Mouse (Mus musculus) forebrain, embryonic 10.5 days (tissue): ENCODE data around the gene Bub3. TPM values are rescaled to one million over a fixed set of nuclear protein-coding genes. Genes with fewer than 3 reads are reported as not detected.
A peak's percentile ranks its signal among the peaks of the same experiment; 100 is the strongest.

Source experiments
- DNase-seq: peaks from one replicate; pipeline ENCODE4 v3.0.0-alpha.2; 2017; ENCODE audit warnings: low spot score; ENCODE audit errors: extremely low spot score
- H3K27ac ChIP-seq: fragments of 300-500 bp; sonication (generic); 2 replicates; pipeline ENCODE4 v1.5.1; 2016; ENCODE audit warnings: mild to moderate bottlenecking
- H3K27me3 ChIP-seq: fragments of 300-500 bp; sonication (generic); 2 replicates; pipeline ENCODE4 v1.6.1; 2016; ENCODE audit warnings: mild to moderate bottlenecking; ENCODE audit not compliant: poor library complexity, severe bottlenecking
- H3K36me3 ChIP-seq: fragments of 300-500 bp; sonication (generic); replicated peaks from 2 replicates; pipeline ENCODE4 v1.6.1; 2016; ENCODE audit warnings: mild to moderate bottlenecking, moderate library complexity
- H3K4me1 ChIP-seq: fragments of 300-500 bp; sonication (generic); 2 replicates; pipeline ENCODE4 v1.6.1; 2016
- H3K4me3 ChIP-seq: fragments of 300-500 bp; sonication (generic); 2 replicates; pipeline ENCODE4 v1.5.1; 2016; ENCODE audit warnings: mild to moderate bottlenecking, moderate library complexity
- H3K9me3 ChIP-seq: fragments of 300-500 bp; sonication (generic); 2 replicates; pipeline ENCODE4 v1.6.1; 2016; ENCODE audit warnings: mild to moderate bottlenecking, moderate library complexity
- WGBS: fragments of 180-500 bp; shearing (Covaris S2); methylation state at CpG from one replicate; pipeline ENCODE4 v1.1.7; 2016; 5-methylcytosine and 5-hydroxymethylcytosine counted together
- polyA plus RNA-seq: library from polyadenylated mRNA; unstranded; fragments of >200 nt; fragmentation: Nextera tagmentation; extraction: Ambion mirVana; gene quantifications from 2 replicates; pipeline ENCODE4 v1.2.1, GENCODE M21; 2016

The Bub3 gene
- 314 and 328 TPM in 2 replicates for polyA plus RNA-seq

GRCm38 (mm10) chr7:131559986-131560696, at the start of gene Bub3:
Gene Bub3, plus strand, starts transcription at chr7:131560222.
- Histone ChIP-seq H3K27ac (peak within 1 kb of the TSS; percentile 99), H3K27me3 (peaks cover 46% of the 10 kb centered on the region), H3K36me3 (peaks cover 34% of the 10 kb centered on the region), H3K9me3 (no peaks in the 10 kb centered on the region), H3K4me3 (peak within 1 kb of the TSS; percentile 87), H3K4me1 (peaks cover 45% of the 10 kb centered on the region)
- DNase-seq, result peak; percentile 93
- 0% methylated on average over 45 of the region's 51 CpGs for WGBS

DNA sequence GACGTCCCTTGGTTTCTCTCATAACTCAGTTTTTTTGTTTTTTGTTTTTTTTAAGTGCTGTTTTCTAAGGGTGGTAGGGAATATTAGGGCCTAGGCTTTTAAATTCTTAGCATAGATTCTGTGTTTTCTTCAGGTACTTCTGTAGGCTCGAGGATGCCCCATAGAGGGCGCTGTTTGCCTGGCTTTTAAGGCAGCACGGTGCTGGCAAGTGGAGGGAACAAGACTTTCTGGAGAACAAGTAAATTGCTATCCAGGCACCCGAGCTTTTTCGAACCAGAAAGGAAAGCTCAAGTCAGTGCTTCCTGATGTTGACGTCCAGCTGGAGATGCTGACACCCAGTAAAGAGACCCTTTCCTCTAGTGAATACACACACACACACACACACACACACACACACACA, 20.0 kb upstream of the Bub3 start:
- DNase-seq, result peak; percentile 87
- Histone ChIP-seq H3K27me3 (peaks cover 99% of the 10 kb centered on the region), H3K27ac (no peak overlapping the region), H3K36me3 (no peaks in the 10 kb centered on the region), H3K9me3 (no peaks in the 10 kb centered on the region), H3K4me3 (no peak overlapping the region), H3K4me1 (peaks cover 36% of the 10 kb centered on the region)
- 0% methylated on average over 7 of the region's 7 CpGs for WGBS

- H3K27ac ChIP-seq, result no peak overlapping the region
- peak; percentile 37 for DNase-seq
These were observed 18.6 kb upstream of the Bub3 start for GRCm38 (mm10) chr7:131541184-131542114.

GRCm38 (mm10) chr7:131542115-131542871, 17.7 kb upstream of the Bub3 start, which contains the start of gene Hmx3:
Gene Hmx3, plus strand, starts transcription at chr7:131542867.
- H3K4me1 ChIP-seq, result peaks cover 36% of the 10 kb centered on the region
- WGBS, result under 1% methylated on average over 65 of the region's 65 CpGs
- peak within 1 kb of the TSS; percentile 56 for H3K4me3 ChIP-seq
- peak; percentile 77 for DNase-seq
- peak within 1 kb of the TSS; percentile 60; the same call in 1 of the 2 replicates for H3K27ac ChIP-seq
- no peaks in the 10 kb centered on the region for H3K9me3 ChIP-seq
- H3K27me3 ChIP-seq, result peaks cover 100% of the 10 kb centered on the region
- H3K36me3 ChIP-seq, result no peaks in the 10 kb centered on the region

More at GRCm38 (mm10) chr7:131541184-131542114, 18.6 kb upstream of the Bub3 start:
- Histone ChIP-seq H3K9me3 (no peaks in the 10 kb centered on the region), H3K36me3 (no peaks in the 10 kb centered on the region), H3K4me3 (peak overlapping the region; percentile 56), H3K27me3 (peaks cover 100% of the 10 kb centered on the region), H3K4me1 (peaks cover 36% of the 10 kb centered on the region)
- WGBS, result under 1% methylated on average over 41 of the region's 41 CpGs

DNA sequence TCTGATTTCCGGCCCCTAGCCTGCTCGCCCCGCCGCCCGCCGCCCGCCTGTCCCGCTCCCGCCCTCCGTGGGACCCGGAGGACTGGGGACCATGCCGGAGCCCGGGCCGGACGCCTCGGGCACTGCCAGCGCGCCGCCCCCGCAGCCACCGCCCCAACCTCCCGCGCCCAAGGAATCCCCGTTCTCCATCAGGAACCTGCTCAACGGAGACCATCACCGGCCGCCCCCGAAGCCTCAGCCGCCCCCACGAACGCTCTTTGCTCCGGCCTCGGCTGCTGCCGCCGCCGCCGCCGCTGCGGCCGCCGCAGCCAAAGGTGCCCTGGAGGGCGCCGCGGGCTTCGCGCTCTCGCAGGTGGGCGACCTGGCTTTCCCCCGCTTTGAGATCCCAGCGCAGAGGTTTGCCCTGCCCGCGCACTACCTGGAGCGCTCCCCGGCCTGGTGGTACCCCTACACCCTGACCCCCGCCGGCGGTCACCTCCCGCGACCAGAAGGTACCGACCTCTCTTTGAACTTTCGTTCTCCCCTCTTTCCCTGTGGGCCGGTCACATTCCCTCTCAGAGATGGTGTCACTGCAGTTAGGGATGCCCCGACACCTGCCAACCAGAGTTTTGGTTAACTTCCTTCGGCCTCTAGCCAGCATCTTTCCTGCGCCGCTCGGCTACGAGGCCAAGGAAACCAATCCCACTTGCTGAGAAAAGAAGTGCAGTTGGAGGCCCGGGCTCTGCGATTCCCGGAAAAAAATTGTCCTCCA, 17.0 kb upstream of the Bub3 start:
- DNase-seq, result peak; percentile 60
- Histone ChIP-seq H3K4me3 (peak overlapping the region; percentile 56), H3K4me1 (peaks cover 36% of the 10 kb centered on the region), H3K36me3 (no peaks in the 10 kb centered on the region), H3K27ac (peak overlapping the region; percentile 60; the same call in 1 of the 2 replicates), H3K9me3 (no peaks in the 10 kb centered on the region), H3K27me3 (peaks cover 100% of the 10 kb centered on the region)
- WGBS, result under 1% methylated on average over 68 of the region's 71 CpGs

DNA sequence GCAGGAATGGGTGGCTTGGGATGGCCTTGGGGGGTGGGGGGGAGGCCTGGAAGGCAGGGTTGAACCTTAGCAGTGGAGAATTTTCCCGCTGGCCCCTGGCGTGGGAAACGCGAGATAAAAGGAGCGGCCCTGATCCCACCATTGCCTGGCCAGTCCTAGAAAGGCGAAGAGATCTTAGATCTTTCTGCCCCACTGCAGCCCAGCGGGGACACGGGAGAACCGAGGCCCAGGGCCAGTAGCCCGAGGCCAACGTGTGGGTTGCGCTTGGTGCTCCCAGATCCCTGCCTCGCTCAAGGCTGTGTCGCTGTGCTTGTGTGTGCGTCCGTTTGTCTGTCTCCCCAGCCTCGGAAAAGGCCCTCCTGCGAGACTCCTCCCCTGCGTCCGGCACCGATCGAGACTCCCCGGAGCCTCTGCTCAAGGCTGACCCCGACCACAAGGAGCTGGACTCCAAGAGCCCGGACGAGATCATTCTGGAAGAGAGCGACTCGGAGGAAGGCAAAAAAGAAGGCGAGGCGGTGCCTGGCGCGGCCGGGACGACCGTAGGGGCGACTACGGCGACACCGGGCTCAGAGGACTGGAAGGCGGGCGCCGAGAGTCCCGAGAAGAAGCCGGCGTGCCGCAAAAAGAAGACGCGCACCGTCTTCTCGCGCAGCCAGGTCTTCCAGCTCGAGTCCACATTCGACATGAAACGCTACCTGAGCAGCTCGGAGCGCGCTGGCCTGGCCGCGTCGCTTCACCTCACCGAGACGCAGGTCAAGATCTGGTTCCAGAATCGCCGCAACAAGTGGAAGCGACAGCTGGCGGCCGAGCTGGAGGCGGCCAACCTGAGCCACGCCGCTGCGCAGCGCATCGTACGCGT, 16.2 kb upstream of the Bub3 start:
- DNase-seq, result peak; percentile 65
- peaks cover 100% of the 10 kb centered on the region for H3K27me3 ChIP-seq
- under 1% methylated on average over 75 of the region's 75 CpGs for WGBS
- no peak overlapping the region for H3K27ac ChIP-seq
- no peaks in the 10 kb centered on the region for H3K36me3 ChIP-seq
- H3K9me3 ChIP-seq, result no peaks in the 10 kb centered on the region
- H3K4me3 ChIP-seq, result peak overlapping the region; percentile 56
- H3K4me1 ChIP-seq, result peaks cover 36% of the 10 kb centered on the region

- Histone ChIP-seq H3K4me3 (no peak overlapping the region), H3K27me3 (peaks cover 100% of the 10 kb centered on the region), H3K36me3 (no peaks in the 10 kb centered on the region), H3K4me1 (peaks cover 36% of the 10 kb centered on the region), H3K27ac (no peak overlapping the region), H3K9me3 (no peaks in the 10 kb centered on the region)
- DNase-seq, result no peak
- WGBS, result under 1% methylated on average over 5 of the region's 5 CpGs
These were observed 15.2 kb upstream of the Bub3 start for GRCm38 (mm10) chr7:131544871-131545270.

- H3K4me3 ChIP-seq, result no peak overlapping the region
- peaks cover 36% of the 10 kb centered on the region for H3K4me1 ChIP-seq
- H3K36me3 ChIP-seq, result no peaks in the 10 kb centered on the region
- 1% methylated on average over 13 of the region's 13 CpGs for WGBS
- DNase-seq, result no peak
- no peak overlapping the region for H3K27ac ChIP-seq
- no peaks in the 10 kb centered on the region for H3K9me3 ChIP-seq
- peaks cover 100% of the 10 kb centered on the region for H3K27me3 ChIP-seq
These were observed 14.2 kb upstream of the Bub3 start for GRCm38 (mm10) chr7:131545701-131546385.

DNA sequence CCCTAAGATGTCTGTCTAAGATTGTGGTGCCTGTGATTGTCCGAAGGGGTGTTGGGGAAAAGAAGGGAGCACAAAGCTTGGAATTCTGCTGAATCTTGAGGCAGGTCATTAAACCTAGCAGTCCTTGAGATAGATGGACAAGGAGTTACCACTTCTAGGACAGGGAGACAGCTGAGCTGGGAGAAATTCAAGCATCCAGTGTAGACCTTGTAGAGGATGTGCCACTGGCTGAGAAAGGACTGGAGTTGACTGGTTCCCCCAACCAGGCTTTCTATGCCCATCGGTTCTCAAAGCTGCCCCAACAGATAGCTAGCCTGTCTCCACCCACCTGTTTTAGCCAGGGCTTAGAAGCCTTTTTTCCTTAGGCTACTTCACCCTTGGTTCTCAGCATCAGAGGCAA, 13.6 kb upstream of the Bub3 start:
- Histone ChIP-seq H3K4me3 (no peak overlapping the region), H3K27me3 (peaks cover 100% of the 10 kb centered on the region), H3K27ac (no peak overlapping the region), H3K9me3 (no peaks in the 10 kb centered on the region), H3K4me1 (peaks cover 32% of the 10 kb centered on the region), H3K36me3 (no peaks in the 10 kb centered on the region)
- 0% methylated on average over 2 of the region's 2 CpGs for WGBS
- no peak for DNase-seq

DNA sequence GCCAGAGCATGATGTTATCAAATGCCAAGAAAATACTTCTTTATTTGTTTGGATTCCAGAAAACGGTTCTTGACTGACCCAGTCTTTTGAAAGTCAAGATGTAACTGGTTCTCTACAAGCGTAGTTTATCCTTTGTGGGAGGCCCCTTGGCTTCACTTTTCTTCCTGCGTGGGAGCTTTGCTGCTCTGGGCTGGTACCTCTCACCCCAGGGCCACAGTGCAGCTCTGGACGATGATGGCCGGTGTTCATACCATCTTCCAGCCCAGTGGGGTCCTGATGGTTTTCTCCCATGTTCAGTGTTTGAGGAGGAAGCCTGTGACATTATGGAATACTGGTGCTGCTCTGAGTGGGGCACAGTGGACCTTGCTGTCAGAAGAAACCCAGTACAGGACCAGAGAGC, 12.5 kb upstream of the Bub3 start:
- Histone ChIP-seq H3K36me3 (no peaks in the 10 kb centered on the region), H3K27me3 (peaks cover 100% of the 10 kb centered on the region), H3K9me3 (no peaks in the 10 kb centered on the region), H3K4me1 (peaks cover 27% of the 10 kb centered on the region), H3K27ac (no peak overlapping the region), H3K4me3 (no peak overlapping the region)
- DNase-seq, result peak; percentile 27
- WGBS, result under 1% methylated on average over 5 of the region's 5 CpGs

DNA sequence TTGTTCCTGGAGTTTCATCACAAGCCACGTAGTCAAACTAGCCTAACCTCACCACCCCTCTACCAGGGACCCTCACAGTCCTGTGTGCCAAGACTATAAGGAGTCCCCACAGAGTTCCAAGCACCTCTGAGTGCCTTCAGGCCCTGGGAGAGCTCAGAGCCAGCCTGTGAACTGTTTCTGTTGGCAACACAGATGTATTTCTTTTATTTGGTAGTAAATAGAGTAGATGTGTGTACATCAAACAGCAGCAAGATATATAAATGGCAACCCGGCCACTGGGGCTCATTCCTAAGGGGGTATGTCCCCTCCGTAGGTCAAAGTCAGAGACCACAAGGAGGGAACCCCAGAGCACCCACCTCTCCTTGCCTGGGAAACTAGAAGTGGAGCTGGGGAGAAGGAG, 11.5 kb upstream of the Bub3 start, which contains the start of gene Hmx2:
Hmx2 (plus strand) TSS at position 301 of the 400 bp plus-strand sequence.
- Histone ChIP-seq H3K27me3 (peaks cover 100% of the 10 kb centered on the region), H3K9me3 (no peaks in the 10 kb centered on the region), H3K4me1 (peaks cover 27% of the 10 kb centered on the region), H3K27ac (no peak within 1 kb of the TSS), H3K4me3 (no peak within 1 kb of the TSS), H3K36me3 (no peaks in the 10 kb centered on the region)
- 5% methylated on average over 3 of the region's 3 CpGs for WGBS
- DNase-seq, result no peak
